Mouse (Mus musculus): Measurements from ENCODE around the gene Vstm2a. TPM values are rescaled to one million over a fixed set of nuclear protein-coding genes. Genes with fewer than 3 reads are reported as not detected.

The Vstm2a gene
- polyA plus RNA-seq, 1 experiment from 2014 or later = 1.2 TPM

GRCm38 (mm10) chr11:16315097-16315496, 57.6 kb downstream of the Vstm2a start:
- ATAC-seq (ENCODE audit: insufficient read depth, low FRiP score, low read depth) = no peak
- 85% methylated on average over 2 of the region's 2 CpGs for WGBS

GRCm38 (mm10) chr11:16345179-16345578, 87.7 kb downstream of the Vstm2a start:
- WGBS = 62% methylated on average over 3 of the region's 3 CpGs
- no peak for ATAC-seq (ENCODE audit: insufficient read depth, low FRiP score, low read depth)
- no peaks in the 10 kb centered on the region for H3K9me3 ChIP-seq
- no peaks in the 10 kb centered on the region for H3K4me1 ChIP-seq
- no peak overlapping the region for H3K4me2 ChIP-seq
- H3K9ac ChIP-seq = no peak overlapping the region
- H3K27me3 ChIP-seq (replicated peaks) = no peaks in the 10 kb centered on the region
- no peak overlapping the region for H3K4me3 ChIP-seq (replicated peaks)
- no peak overlapping the region for H3K27ac ChIP-seq
- H3K36me3 ChIP-seq = no peaks in the 10 kb centered on the region

More at GRCm38 (mm10) chr11:16315097-16315496, 57.6 kb downstream of the Vstm2a start:
- H3K9ac ChIP-seq = no peak overlapping the region
- H3K4me2 ChIP-seq = no peak overlapping the region
- H3K27ac ChIP-seq = no peak overlapping the region
- no peaks in the 10 kb centered on the region for H3K4me1 ChIP-seq
- H3K27me3 ChIP-seq (replicated peaks) = no peaks in the 10 kb centered on the region
- no peak overlapping the region for H3K4me3 ChIP-seq (replicated peaks)
- H3K36me3 ChIP-seq = no peaks in the 10 kb centered on the region
- no peaks in the 10 kb centered on the region for H3K9me3 ChIP-seq

- ATAC-seq (ENCODE audit: insufficient read depth, low FRiP score, low read depth) = no peak
- H3K4me1 ChIP-seq = no peaks in the 10 kb centered on the region
- WGBS = 74% methylated on average over 3 of the region's 3 CpGs
- H3K9me3 ChIP-seq = no peaks in the 10 kb centered on the region
- H3K4me3 ChIP-seq (replicated peaks) = no peak overlapping the region
- H3K4me2 ChIP-seq = no peak overlapping the region
- H3K27ac ChIP-seq = no peak overlapping the region
- no peaks in the 10 kb centered on the region for H3K36me3 ChIP-seq
- H3K27me3 ChIP-seq (replicated peaks) = no peaks in the 10 kb centered on the region
- no peak overlapping the region for H3K9ac ChIP-seq
Observed at GRCm38 (mm10) chr11:16345676-16346075, 88.2 kb downstream of the Vstm2a start.

- H3K9me3 ChIP-seq = no peaks in the 10 kb centered on the region
- ATAC-seq (ENCODE audit: insufficient read depth, low FRiP score, low read depth) = no peak
- WGBS = 83% methylated on average over 4 of the region's 4 CpGs
Observed at GRCm38 (mm10) chr11:16351915-16352314, 94.4 kb downstream of the Vstm2a start.

DNA sequence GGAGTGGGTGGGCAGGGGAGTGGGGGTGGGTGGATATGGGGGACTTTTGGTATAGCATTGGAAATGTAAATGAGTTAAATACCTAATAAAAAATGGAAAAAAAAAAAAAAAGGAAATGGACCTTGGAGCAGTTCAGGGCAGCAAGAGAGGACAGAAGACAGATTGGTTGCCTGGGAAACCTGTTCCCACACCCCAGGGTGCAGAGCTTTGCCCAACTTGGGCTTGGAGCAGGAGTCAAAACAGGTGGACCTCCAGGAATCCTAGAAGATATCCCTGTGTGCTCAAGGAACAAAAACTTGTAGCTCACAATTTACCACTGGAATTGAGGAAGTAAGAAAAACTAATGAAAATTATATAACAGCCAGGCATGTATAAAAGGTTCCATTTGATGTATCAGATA, 96.8 kb downstream of the Vstm2a start:
- H3K9ac ChIP-seq = no peak overlapping the region
- no peak overlapping the region for H3K4me3 ChIP-seq (replicated peaks)
- no peaks in the 10 kb centered on the region for H3K27me3 ChIP-seq (replicated peaks)
- no peaks in the 10 kb centered on the region for H3K9me3 ChIP-seq
- no peaks in the 10 kb centered on the region for H3K36me3 ChIP-seq
- no peak overlapping the region for H3K27ac ChIP-seq
- H3K4me2 ChIP-seq = no peak overlapping the region
- ATAC-seq (ENCODE audit: insufficient read depth, low FRiP score, low read depth) = no peak
- H3K4me1 ChIP-seq = no peaks in the 10 kb centered on the region

More at GRCm38 (mm10) chr11:16351915-16352314, 94.4 kb downstream of the Vstm2a start:
- H3K27ac ChIP-seq = no peak overlapping the region
- no peaks in the 10 kb centered on the region for H3K4me1 ChIP-seq
- no peaks in the 10 kb centered on the region for H3K27me3 ChIP-seq (replicated peaks)
- no peak overlapping the region for H3K9ac ChIP-seq
- H3K4me2 ChIP-seq = no peak overlapping the region
- no peaks in the 10 kb centered on the region for H3K36me3 ChIP-seq
- no peak overlapping the region for H3K4me3 ChIP-seq (replicated peaks)

GRCm38 (mm10) chr11:16366852-16367587, 109.5 kb downstream of the Vstm2a start:
- no peaks in the 10 kb centered on the region for H3K9me3 ChIP-seq
- no peak overlapping the region for H3K4me2 ChIP-seq
- WGBS = 69% methylated on average over 8 of the region's 8 CpGs
- H3K27ac ChIP-seq = no peak overlapping the region
- H3K27me3 ChIP-seq (replicated peaks) = no peaks in the 10 kb centered on the region
- no peaks in the 10 kb centered on the region for H3K36me3 ChIP-seq
- H3K4me3 ChIP-seq (replicated peaks) = no peak overlapping the region
- no peak overlapping the region for H3K9ac ChIP-seq
- no peaks in the 10 kb centered on the region for H3K4me1 ChIP-seq
- no peak for ATAC-seq (ENCODE audit: insufficient read depth, low FRiP score, low read depth)

GRCm38 (mm10) chr11:16403627-16404026, 146.1 kb downstream of the Vstm2a start:
- H3K27me3 ChIP-seq (replicated peaks) = no peaks in the 10 kb centered on the region
- 40% methylated on average over 2 of the region's 2 CpGs for WGBS
- H3K27ac ChIP-seq = no peak overlapping the region
- H3K4me2 ChIP-seq = no peak overlapping the region
- H3K36me3 ChIP-seq = no peaks in the 10 kb centered on the region
- no peak for ATAC-seq (ENCODE audit: insufficient read depth, low FRiP score, low read depth)
- H3K4me3 ChIP-seq (replicated peaks) = no peak overlapping the region
- H3K4me1 ChIP-seq = no peaks in the 10 kb centered on the region
- H3K9ac ChIP-seq = no peak overlapping the region
- H3K9me3 ChIP-seq = no peaks in the 10 kb centered on the region

GRCm38 (mm10) chr11:16411736-16412135, 154.2 kb downstream of the Vstm2a start:
- no peaks in the 10 kb centered on the region for H3K27me3 ChIP-seq (replicated peaks)
- no peak for ATAC-seq (ENCODE audit: insufficient read depth, low FRiP score, low read depth)
- 39% methylated on average over 1 of the region's 1 CpGs for WGBS

GRCm38 (mm10) chr11:16412609-16413008, 155.1 kb downstream of the Vstm2a start:
- no peaks in the 10 kb centered on the region for H3K9me3 ChIP-seq
- H3K27me3 ChIP-seq (replicated peaks) = no peaks in the 10 kb centered on the region
- no peaks in the 10 kb centered on the region for H3K36me3 ChIP-seq
- peak; percentile 43; the same call in 1 of the 2 replicates for ATAC-seq (ENCODE audit: insufficient read depth, low FRiP score, low read depth)
- H3K4me3 ChIP-seq (replicated peaks) = no peak overlapping the region
- WGBS = 23% methylated on average over 4 of the region's 4 CpGs
- no peaks in the 10 kb centered on the region for H3K4me1 ChIP-seq
- no peak overlapping the region for H3K9ac ChIP-seq
- no peak overlapping the region for H3K27ac ChIP-seq
- no peak overlapping the region for H3K4me2 ChIP-seq

More at GRCm38 (mm10) chr11:16411736-16412135, 154.2 kb downstream of the Vstm2a start:
- no peaks in the 10 kb centered on the region for H3K4me1 ChIP-seq
- no peak overlapping the region for H3K9ac ChIP-seq
- no peaks in the 10 kb centered on the region for H3K9me3 ChIP-seq
- no peak overlapping the region for H3K4me3 ChIP-seq (replicated peaks)
- no peaks in the 10 kb centered on the region for H3K36me3 ChIP-seq
- H3K4me2 ChIP-seq = no peak overlapping the region
- H3K27ac ChIP-seq = no peak overlapping the region

DNA sequence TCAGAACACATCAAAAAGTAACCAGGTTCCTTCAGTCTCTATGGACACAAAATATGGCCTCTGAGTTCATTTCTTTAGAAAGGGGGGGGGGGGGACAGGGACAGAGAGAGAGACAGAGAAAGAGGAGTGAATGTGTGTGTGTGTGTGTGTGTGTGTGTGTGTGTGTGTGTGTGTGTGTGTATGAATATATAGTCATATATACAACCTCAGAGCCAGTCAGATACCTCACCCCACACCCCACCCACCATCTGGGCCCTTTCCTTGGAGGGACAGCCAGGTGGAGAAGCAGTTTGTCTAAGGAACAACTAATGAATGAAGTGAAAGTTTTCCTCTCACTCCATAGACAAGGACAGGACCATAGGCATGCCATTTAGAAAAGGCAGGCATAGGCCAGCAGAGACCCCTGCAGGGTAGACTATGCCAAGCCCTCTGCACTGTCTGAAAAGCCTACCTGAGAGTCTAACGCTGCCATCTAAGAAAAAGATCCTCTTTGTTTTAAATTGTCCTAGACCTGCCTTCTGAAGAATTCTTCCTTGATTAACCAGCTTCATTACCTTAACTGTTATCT, 155.6 kb downstream of the Vstm2a start:
- Histone ChIP-seq H3K27me3 (replicated peaks) (no peaks in the 10 kb centered on the region), H3K9me3 (no peaks in the 10 kb centered on the region), H3K27ac (no peak overlapping the region), H3K9ac (no peak overlapping the region), H3K36me3 (no peaks in the 10 kb centered on the region), H3K4me1 (no peaks in the 10 kb centered on the region), H3K4me3 (replicated peaks) (no peak overlapping the region), H3K4me2 (no peak overlapping the region)
- 71% methylated on average over 1 of the region's 1 CpGs for WGBS
- no peak for ATAC-seq (ENCODE audit: insufficient read depth, low FRiP score, low read depth)

DNA sequence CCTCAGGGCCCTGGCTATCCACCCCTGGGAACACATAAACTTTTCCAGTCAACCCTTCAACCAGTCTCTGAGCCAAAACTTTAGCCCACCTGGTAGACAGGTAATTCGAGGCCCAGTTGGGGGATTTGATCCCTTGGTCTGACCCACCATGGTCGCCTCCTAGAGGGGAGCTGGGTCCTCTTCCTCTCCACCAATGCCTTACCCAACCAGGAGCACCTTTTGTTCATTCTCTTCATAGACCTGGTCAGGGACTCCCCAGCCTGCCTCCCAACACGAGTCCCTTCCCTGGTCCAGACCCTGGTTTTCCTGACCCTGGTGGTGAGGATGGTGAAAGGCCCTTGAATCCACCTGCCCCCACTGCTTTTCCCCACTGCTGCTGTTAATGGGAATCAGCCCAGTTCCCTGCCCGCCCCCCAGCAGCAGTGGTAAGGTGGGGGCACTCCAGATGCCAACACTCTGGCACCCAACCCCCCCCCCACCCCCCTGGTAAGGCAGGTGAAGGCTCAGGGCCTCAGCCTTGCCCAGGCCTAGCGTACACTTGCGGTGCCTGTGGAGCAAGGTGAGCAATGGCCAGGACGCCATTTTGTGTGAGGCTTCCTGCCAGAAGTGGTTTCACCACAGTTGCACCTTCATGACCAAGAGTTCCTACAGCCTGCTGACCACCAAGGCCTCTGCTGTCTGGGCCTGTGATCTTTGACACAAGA, 182.2 kb downstream of the Vstm2a start:
- Histone ChIP-seq H3K36me3 (no peaks in the 10 kb centered on the region), H3K4me1 (no peaks in the 10 kb centered on the region), H3K9me3 (no peaks in the 10 kb centered on the region), H3K27ac (no peak overlapping the region), H3K9ac (no peak overlapping the region), H3K4me3 (replicated peaks) (no peak overlapping the region), H3K4me2 (no peak overlapping the region), H3K27me3 (replicated peaks) (no peaks in the 10 kb centered on the region)
- no peak for ATAC-seq (ENCODE audit: insufficient read depth, low FRiP score, low read depth)
- WGBS = 88% methylated on average over 7 of the region's 7 CpGs
